Mouse (Mus musculus) MEL (cell line): ENCODE measurements around the gene Cyp4f13. TPM values are rescaled to one million over a fixed set of nuclear protein-coding genes. Genes with fewer than 3 reads are reported as not detected.

Experiments
- DNase-seq: peaks from one replicate; pipeline ENCODE4 v3.0.0; 2011; ENCODE audit warnings: low read depth, low spot score
- H3K27ac ChIP-seq: 2 replicates; pipeline ENCODE4 v1.5.1; 2012; ENCODE audit warnings: low read depth, mild to moderate bottlenecking, control low read depth, low read length, moderate library complexity; ENCODE audit not compliant: control insufficient read depth
- H3K27me3 ChIP-seq, 2 experiments: fragments of 150-350 bp in 1 of 2; sonication (generic) in 1 of 2; 2 replicates each; pipeline ENCODE4 v1.6.1; 2012; ENCODE audit warnings: low read length in 2 of 2, mild to moderate bottlenecking in 2 of 2, improper control_type of control experiment in 1 of 2, moderate library complexity in 1 of 2; ENCODE audit not compliant: insufficient read depth in 2 of 2, control insufficient read depth in 1 of 2
- H3K36me3 ChIP-seq, 2 experiments: 2 replicates each; pipeline ENCODE4 v1.6.1; 2012 to 2014; ENCODE audit warnings: low read length in 2 of 2, improper control_type of control experiment in 1 of 2, inconsistent platforms in 1 of 2, mild to moderate bottlenecking in 1 of 2; ENCODE audit not compliant: insufficient read depth in 2 of 2, control insufficient read depth in 1 of 2
- H3K4me1 ChIP-seq, 2 experiments: fragments of 150-350 bp in 1 of 2; sonication (generic) in 1 of 2; 2 replicates each; pipeline ENCODE4 v1.6.1; 2012; ENCODE audit warnings: low read length in 2 of 2, improper control_type of control experiment in 1 of 2, mild to moderate bottlenecking in 1 of 2; ENCODE audit not compliant: insufficient read depth in 2 of 2, control insufficient read depth in 1 of 2
- H3K4me3 ChIP-seq, 2 experiments: fragments of 150-350 bp in 1 of 2; sonication (generic) in 1 of 2; 2 replicates each; pipeline ENCODE4 v1.5.1; 2012; ENCODE audit warnings: low read depth in 2 of 2, low read length in 2 of 2, mild to moderate bottlenecking in 2 of 2, moderate library complexity in 2 of 2, control low read depth in 1 of 2, improper control_type of control experiment in 1 of 2; ENCODE audit not compliant: control insufficient read depth in 1 of 2, insufficient read depth in 1 of 2
- H3K79me2 ChIP-seq: 2 replicates; pipeline ENCODE4 v1.6.1; 2012; ENCODE audit warnings: mild to moderate bottlenecking, low read length, moderate library complexity; ENCODE audit not compliant: control insufficient read depth, poor library complexity, insufficient read depth
- H3K9ac ChIP-seq: 2 replicates; pipeline ENCODE4 v1.6.1; 2012; ENCODE audit warnings: low read depth, mild to moderate bottlenecking, control low read depth, low read length, moderate library complexity; ENCODE audit not compliant: control insufficient read depth, poor library complexity, severe bottlenecking
- H3K9me3 ChIP-seq: fragments of 150-350 bp; sonication (generic); replicated peaks from 2 replicates; pipeline ENCODE4 v1.6.1; 2012; ENCODE audit warnings: mild to moderate bottlenecking, low read length, improper control_type of control experiment, moderate library complexity; ENCODE audit not compliant: insufficient read depth
- BHLHE40 ChIP-seq: IDR thresholded peaks from 2 replicates; pipeline ENCODE4 v1.6.1; 2012; ENCODE audit warnings: low read depth, mild to moderate bottlenecking, inconsistent platforms, low read length, improper control_type of control experiment, borderline replicate concordance
- CHD1 ChIP-seq: IDR thresholded peaks from 2 replicates; pipeline ENCODE4 v1.6.1; 2012; ENCODE audit warnings: low read depth, mild to moderate bottlenecking, inconsistent platforms, low read length, improper control_type of control experiment
- CHD2 ChIP-seq: IDR thresholded peaks from 2 replicates; pipeline ENCODE4 v1.6.1; 2011; ENCODE audit warnings: low read length, improper control_type of control experiment
- CTCF ChIP-seq, 3 experiments: IDR thresholded peaks in 2 of 3; conservative IDR thresholded peaks in 1 of 3; 2 replicates each; pipeline ENCODE4 v1.5.1; 2011 to 2012; ENCODE audit warnings: low read length in 3 of 3, low read depth in 2 of 3, mild to moderate bottlenecking in 2 of 3, improper control_type of control experiment in 1 of 3, inconsistent platforms in 1 of 3, mixed read lengths in 1 of 3, moderate library complexity in 1 of 3; ENCODE audit not compliant: control insufficient read depth in 1 of 3, insufficient read depth in 1 of 3, poor library complexity in 1 of 3, severe bottlenecking in 1 of 3
- E2F4 ChIP-seq: IDR thresholded peaks from 2 replicates; pipeline ENCODE4 v1.6.1; 2011; ENCODE audit warnings: low read depth, low read length, improper control_type of control experiment, borderline replicate concordance
- EP300 ChIP-seq, 2 experiments: IDR thresholded peaks; 2 replicates each; pipeline ENCODE4 v1.6.1; 2011; ENCODE audit warnings: improper control_type of control experiment in 2 of 2, low read length in 2 of 2, low read depth in 1 of 2, mild to moderate bottlenecking in 1 of 2
- ETS1 ChIP-seq: IDR thresholded peaks from 2 replicates; pipeline ENCODE4 v1.6.1; 2012; ENCODE audit warnings: low read depth, mild to moderate bottlenecking, inconsistent platforms, low read length, improper control_type of control experiment, moderate library complexity
- GABPA ChIP-seq: IDR thresholded peaks from 2 replicates; pipeline ENCODE4 v1.6.1; 2012; ENCODE audit warnings: low read depth, mild to moderate bottlenecking, inconsistent platforms, low read length, improper control_type of control experiment, moderate library complexity
- KAT2A ChIP-seq: conservative IDR thresholded peaks from 2 replicates; pipeline ENCODE4 v1.6.1; 2012; ENCODE audit warnings: low read depth, low read length, improper control_type of control experiment, inconsistent platforms
- MXI1 ChIP-seq: IDR thresholded peaks from 2 replicates; pipeline ENCODE4 v1.6.1; 2011; ENCODE audit warnings: mild to moderate bottlenecking, low read depth, low read length, improper control_type of control experiment
- MYB ChIP-seq: IDR thresholded peaks from 2 replicates; pipeline ENCODE4 v1.6.1; 2011; ENCODE audit warnings: mild to moderate bottlenecking, low read depth, low read length, improper control_type of control experiment
- MYC ChIP-seq: IDR thresholded peaks from 2 replicates; pipeline ENCODE4 v1.6.1; 2011; ENCODE audit warnings: low read depth, mild to moderate bottlenecking, low read length, improper control_type of control experiment, moderate library complexity
- POLR2AphosphoS5 ChIP-seq: IDR thresholded peaks from 2 replicates; pipeline ENCODE4 v1.6.1; 2012; ENCODE audit warnings: low read depth, borderline replicate concordance, mild to moderate bottlenecking, inconsistent platforms, low read length, moderate library complexity, mixed read lengths
- SIN3A ChIP-seq: IDR thresholded peaks from 2 replicates; pipeline ENCODE4 v1.6.1; 2012; ENCODE audit warnings: low read length, improper control_type of control experiment, inconsistent platforms
- SMC3 ChIP-seq: IDR thresholded peaks from 2 replicates; pipeline ENCODE4 v1.6.1; 2011; ENCODE audit warnings: low read depth, low read length, improper control_type of control experiment
- TBP ChIP-seq: IDR thresholded peaks from 2 replicates; pipeline ENCODE4 v1.8.0; 2011; ENCODE audit warnings: low read depth, low read length, improper control_type of control experiment
- TCF12 ChIP-seq: IDR thresholded peaks from 2 replicates; pipeline ENCODE4 v1.6.1; 2014; ENCODE audit warnings: low read depth, mild to moderate bottlenecking, inconsistent platforms, low read length, improper control_type of control experiment, moderate library complexity
- ZC3H11A ChIP-seq: IDR thresholded peaks from 2 replicates; pipeline ENCODE4 v1.6.1; 2012; ENCODE audit warnings: low read depth, mild to moderate bottlenecking, inconsistent platforms, low read length, improper control_type of control experiment
- ZKSCAN1 ChIP-seq: IDR thresholded peaks from 2 replicates; pipeline ENCODE4 v1.6.1; 2012; ENCODE audit warnings: low read depth, mild to moderate bottlenecking, inconsistent platforms, low read length, improper control_type of control experiment, moderate library complexity
- ZMIZ1 ChIP-seq: IDR thresholded peaks from 2 replicates; pipeline ENCODE4 v1.6.1; 2012; ENCODE audit warnings: low read depth, mild to moderate bottlenecking, inconsistent platforms, low read length, improper control_type of control experiment, moderate library complexity
- ZNF384 ChIP-seq: IDR thresholded peaks from 2 replicates; pipeline ENCODE4 v1.6.1; 2012; ENCODE audit warnings: low read depth, mild to moderate bottlenecking, inconsistent platforms, low read length, improper control_type of control experiment
- polyA plus RNA-seq, 2 experiments: library from polyadenylated mRNA; stranded (reverse) in 1 of 2; unstranded in 1 of 2; fragments of >175 nt in 1 of 2; fragments of >200 nt in 1 of 2; gene quantifications; 2 replicates each; pipeline versions ENCODE4 v1.2.1 to v1.2.4; 2012; ENCODE audit warnings: low replicate concordance in 2 of 2, low read depth in 1 of 2; ENCODE audit not compliant: insufficient read length in 2 of 2, insufficient read depth in 1 of 2, missing spikeins in 1 of 2
- total RNA-seq: library from RNA; depleted of rRNA; stranded (reverse); fragments of 300-350 nt; gene quantifications from 2 replicates; pipeline ENCODE4 v1.2.3, GENCODE M21; 2012

Cyp4f13 gene
- total and polyA plus RNA-seq, 3 experiments, result 9.7 to 19.3 TPM; not detected in 1

- Histone ChIP-seq H3K4me1 (no peaks in the 10 kb centered on the region), H3K79me2 (no peaks in the 10 kb centered on the region), H3K9me3 (no peaks in the 10 kb centered on the region), H3K27me3 (no peaks in the 10 kb centered on the region), H3K4me3 (no peak overlapping the region), H3K9ac (no peak overlapping the region), H3K36me3 (no peaks in the 10 kb centered on the region), H3K27ac (no peak overlapping the region)
- TF ChIP-seq GABPA, result no peak
- TF ChIP-seq CTCF (IDR thresholded peaks at IDR 0.05 in 2 of 3, conservative IDR thresholded peaks at IDR 0.05 in 1 of 3; ENCODE audit: control insufficient read depth in 1 of 3, insufficient read depth in 1 of 3, low read depth in 2 of 3, low read length in 3 of 3, poor library complexity in 1 of 3, severe bottlenecking in 1 of 3), result no peak
- no peak for TF ChIP-seq MYB
- no peak for TF ChIP-seq TBP
- no peak for TF ChIP-seq POLR2AphosphoS5
- no peak for DNase-seq
Measured at GRCm38 (mm10) chr17:32924658-32925312, 22.4 kb downstream of the Cyp4f13 start.

DNA sequence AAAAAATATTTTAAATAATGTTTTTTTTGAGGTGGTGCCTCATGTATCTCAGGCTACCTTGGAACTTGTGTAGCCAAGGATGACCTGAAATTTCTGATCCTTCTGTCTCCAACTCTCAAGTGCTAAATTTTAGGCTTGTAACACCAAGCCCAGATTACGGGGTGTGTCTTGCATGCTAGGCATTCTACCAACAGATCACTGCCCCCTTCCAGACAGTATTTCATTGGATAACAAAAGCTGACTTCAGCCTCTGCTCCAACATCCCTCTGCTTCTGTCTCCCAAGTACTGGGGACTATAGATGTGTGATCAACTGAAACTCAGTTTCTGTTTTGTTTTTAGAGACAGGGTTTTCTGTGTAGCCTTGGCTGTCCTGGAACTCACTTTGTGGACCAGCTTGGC, 23.5 kb downstream of the Cyp4f13 start:
- no peak overlapping the region for H3K9ac ChIP-seq
- 0 out of 4 replicates have a peak, but pooled peaks cover 0 to 3% of the 10 kb centered on the region in 2 experiments for H3K4me1 ChIP-seq
- H3K27me3 ChIP-seq, result no peaks in the 10 kb centered on the region
- no peak overlapping the region for H3K4me3 ChIP-seq
- DNase-seq, result no peak
- H3K9me3 ChIP-seq, result no peaks in the 10 kb centered on the region
- no peak overlapping the region for H3K27ac ChIP-seq
- H3K36me3 ChIP-seq, result no peaks in the 10 kb centered on the region
- TF ChIP-seq MXI1 (no peak), EP300 (IDR thresholded peaks at IDR 0.05; ENCODE audit: low read depth in 1 of 2, low read length in 2 of 2) (no peak), BHLHE40 (no peak), CHD2 (no peak), ZMIZ1 (no peak), TCF12 (no peak), GABPA (no peak), ZC3H11A (no peak), ETS1 (no peak), ZKSCAN1 (no peak), SMC3 (no peak), SIN3A (no peak), MYB (no peak), ZNF384 (no peak), E2F4 (no peak), KAT2A (no peak), CHD1 (no peak), MYC (no peak)
- TF ChIP-seq, all 39 proteins: peak for 0
- no peaks in the 10 kb centered on the region for H3K79me2 ChIP-seq
